Mouse (Mus musculus) C2C12 (cell line): ENCODE measurements around the gene Slc38a1. TPM values are rescaled to one million over a fixed set of nuclear protein-coding genes. Genes with fewer than 3 reads are reported as not detected.

Experiments used
- H3K27me3 ChIP-seq: one replicate; pipeline ENCODE4 v1.6.1; 2011; ENCODE audit not compliant: control insufficient read depth, insufficient read depth, insufficient read length
- H3K36me3 ChIP-seq: one replicate; pipeline ENCODE4 v1.6.1; 2011; ENCODE audit not compliant: control insufficient read depth, insufficient read depth
- H3K4me3 ChIP-seq: one replicate; pipeline ENCODE4 v1.5.1; 2011; ENCODE audit warnings: mild to moderate bottlenecking, control low read depth; ENCODE audit not compliant: poor library complexity, insufficient read depth, severe bottlenecking
- H3K79me2 ChIP-seq: one replicate; pipeline ENCODE4 v1.6.1; 2011; ENCODE audit not compliant: control insufficient read depth, insufficient read depth
- H3K79me3 ChIP-seq: one replicate; pipeline ENCODE4 v1.6.1; 2011; ENCODE audit warnings: low read depth, control low read depth
- H3ac ChIP-seq: one replicate; pipeline ENCODE3; 2011; ENCODE audit warnings: low read depth; ENCODE audit not compliant: control insufficient read depth, insufficient read length
- CEBPB ChIP-seq: IDR thresholded peaks from one replicate; pipeline ENCODE4 v1.6.1; 2011; ENCODE audit warnings: low read depth, mild to moderate bottlenecking, control low read depth, moderate library complexity
- CTCF ChIP-seq: IDR thresholded peaks from one replicate; pipeline ENCODE4 v1.5.1; 2011; ENCODE audit not compliant: control insufficient read depth, insufficient read depth, insufficient read length
- FOSL1 ChIP-seq: IDR thresholded peaks from one replicate; pipeline ENCODE4 v1.8.0; 2011; ENCODE audit warnings: mild to moderate bottlenecking, low read length; ENCODE audit not compliant: poor library complexity, insufficient read depth, severe bottlenecking
- MAX ChIP-seq: IDR thresholded peaks from one replicate; pipeline ENCODE4 v1.6.1; 2011; ENCODE audit warnings: mild to moderate bottlenecking, control low read depth
- MYOD1 ChIP-seq: IDR thresholded peaks from one replicate; pipeline ENCODE4 v1.6.1; 2011; ENCODE audit warnings: low read depth; ENCODE audit not compliant: control insufficient read depth, insufficient read length
- MYOG ChIP-seq: IDR thresholded peaks from one replicate; pipeline ENCODE4 v1.6.1; 2011; ENCODE audit not compliant: control insufficient read depth, insufficient read length; ENCODE audit errors: extremely low read depth
- USF1 ChIP-seq: IDR thresholded peaks from one replicate; pipeline ENCODE4 v1.6.1; 2011; ENCODE audit warnings: low read depth, mild to moderate bottlenecking, control low read depth, moderate library complexity
- polyA plus RNA-seq: library from polyadenylated mRNA; unstranded; fragments of >200 nt; fragmentation: generic; extraction: Trizol; gene quantifications from one replicate; pipeline ENCODE4 v1.2.1, GENCODE M21; 2012; ENCODE audit warnings: missing spikeins

Slc38a1 gene
- polyA plus RNA-seq, 1 experiment, result 31.8 TPM

DNA sequence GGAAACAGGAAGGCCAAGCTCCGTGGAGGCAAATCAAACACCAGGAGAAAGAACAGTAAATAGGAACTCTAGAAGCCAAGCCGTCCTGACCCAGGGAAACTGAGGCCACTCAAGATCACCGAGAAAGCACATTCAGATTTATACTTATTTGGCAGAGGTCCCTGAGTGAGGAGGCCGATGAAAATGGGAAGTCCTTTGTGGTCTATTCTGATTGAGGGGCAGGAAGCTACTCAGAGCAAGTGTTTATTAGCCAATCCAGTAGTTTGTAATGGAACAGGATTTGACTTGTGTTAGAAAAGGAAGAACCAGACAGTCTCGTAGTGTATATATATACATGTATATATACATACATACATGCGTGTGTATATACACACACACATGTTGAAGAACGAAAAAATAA, 48.8 kb downstream of the Slc38a1 start:
- no peak for TF ChIP-seq USF1
- no peak for TF ChIP-seq CEBPB
- TF ChIP-seq CTCF, result no peak
- no peak for TF ChIP-seq MYOD1
- peaks cover 50% of the 10 kb centered on the region for H3K36me3 ChIP-seq

DNA sequence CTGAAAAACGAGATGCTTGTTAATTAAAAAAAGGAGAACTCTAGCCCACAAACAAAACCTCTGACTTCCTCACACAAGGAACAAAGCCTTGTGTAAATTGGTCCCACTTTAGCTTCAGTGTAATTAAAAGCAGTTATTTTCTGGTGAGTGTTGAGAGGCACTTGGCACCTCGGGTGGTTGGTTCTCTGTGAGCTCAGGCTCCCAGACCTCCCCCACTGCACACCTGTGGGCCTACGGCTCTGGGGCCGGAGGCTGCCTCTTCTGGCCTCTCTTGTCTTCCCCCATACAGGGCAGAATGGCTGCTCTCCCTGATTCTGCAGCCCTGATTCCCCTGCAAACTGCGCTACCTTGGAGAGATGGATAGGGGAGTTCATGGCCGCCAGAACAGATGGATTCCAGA, 49.3 kb downstream of the Slc38a1 start:
- Histone ChIP-seq H3K4me3 (no peak overlapping the region), H3K79me2 (peaks cover 13% of the 10 kb centered on the region), H3K36me3 (peaks cover 50% of the 10 kb centered on the region)

More for the DNA sequence above, 48.8 kb downstream of the Slc38a1 start:
- Histone ChIP-seq H3ac (no peak overlapping the region), H3K27me3 (no peaks in the 10 kb centered on the region), H3K79me3 (no peaks in the 10 kb centered on the region), H3K79me2 (peaks cover 13% of the 10 kb centered on the region), H3K4me3 (no peak overlapping the region)

DNA sequence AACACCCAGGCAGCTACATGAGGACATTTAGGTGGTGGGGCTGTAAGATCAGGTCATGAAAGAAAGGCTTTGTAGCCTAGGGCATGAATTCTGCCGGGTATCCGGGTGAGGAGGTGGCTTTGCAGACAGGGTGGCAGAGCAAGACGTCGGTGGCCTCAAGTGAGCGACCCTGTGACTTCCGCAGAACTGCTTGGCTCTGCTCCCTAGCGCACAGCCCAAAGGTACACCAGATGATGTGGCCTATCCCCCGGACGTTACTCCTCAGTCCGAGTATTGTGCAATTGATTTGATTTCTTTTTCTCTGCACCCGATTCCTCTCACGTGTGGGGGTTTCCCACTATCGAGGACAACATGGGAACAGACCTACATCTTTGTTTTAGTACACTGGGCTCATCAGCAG, 49.7 kb downstream of the Slc38a1 start:
- no peaks in the 10 kb centered on the region for H3K27me3 ChIP-seq
- H3K79me3 ChIP-seq, result no peaks in the 10 kb centered on the region
- TF ChIP-seq USF1 (no peak), MYOG (no peak), CTCF (no peak), FOSL1 (no peak), MAX (no peak), MYOD1 (no peak), CEBPB (no peak)
- peaks cover 11% of the 10 kb centered on the region for H3K79me2 ChIP-seq
- H3ac ChIP-seq, result no peak overlapping the region
- no peak overlapping the region for H3K4me3 ChIP-seq
- peaks cover 48% of the 10 kb centered on the region for H3K36me3 ChIP-seq

More for the DNA sequence above, 49.3 kb downstream of the Slc38a1 start:
- H3K27me3 ChIP-seq, result no peaks in the 10 kb centered on the region
- TF ChIP-seq MAX (no peak), FOSL1 (no peak), USF1 (no peak), MYOG (no peak), CEBPB (no peak), CTCF (no peak)
- H3K79me3 ChIP-seq, result no peaks in the 10 kb centered on the region
- no peak overlapping the region for H3ac ChIP-seq

DNA sequence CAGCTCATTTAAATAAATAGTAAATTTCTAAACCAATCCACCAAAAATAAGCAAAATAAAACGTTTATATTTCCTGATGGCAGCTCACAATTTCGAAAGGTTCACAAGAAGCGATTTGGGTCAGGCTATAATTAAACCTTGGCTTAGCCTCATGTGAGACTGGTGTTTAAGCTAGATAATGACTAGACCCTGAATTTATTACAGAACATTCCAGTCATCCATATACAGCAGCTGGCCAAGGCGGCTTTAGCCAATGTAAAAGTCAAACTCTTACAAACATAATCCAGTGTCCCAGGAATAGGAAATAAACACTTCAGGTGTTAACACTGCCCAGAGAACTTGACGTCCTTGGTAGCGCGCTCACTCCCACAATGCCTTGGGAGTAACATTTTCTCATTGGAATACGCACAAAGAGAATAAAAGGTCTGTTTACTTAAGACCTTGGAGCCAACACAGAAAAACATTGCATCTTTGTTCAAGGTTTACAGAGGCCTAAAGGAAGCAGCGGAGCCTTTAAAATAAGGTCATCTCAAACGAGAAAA, 50.8 kb downstream of the Slc38a1 start:
- Histone ChIP-seq H3K27me3 (no peaks in the 10 kb centered on the region), H3K36me3 (peaks cover 48% of the 10 kb centered on the region), H3K4me3 (no peak overlapping the region), H3ac (no peak overlapping the region), H3K79me3 (no peaks in the 10 kb centered on the region), H3K79me2 (peaks cover 4% of the 10 kb centered on the region)
- TF ChIP-seq USF1 (no peak), FOSL1 (no peak), MAX (no peak), CEBPB (no peak), MYOD1 (no peak), MYOG (no peak), CTCF (no peak)

DNA sequence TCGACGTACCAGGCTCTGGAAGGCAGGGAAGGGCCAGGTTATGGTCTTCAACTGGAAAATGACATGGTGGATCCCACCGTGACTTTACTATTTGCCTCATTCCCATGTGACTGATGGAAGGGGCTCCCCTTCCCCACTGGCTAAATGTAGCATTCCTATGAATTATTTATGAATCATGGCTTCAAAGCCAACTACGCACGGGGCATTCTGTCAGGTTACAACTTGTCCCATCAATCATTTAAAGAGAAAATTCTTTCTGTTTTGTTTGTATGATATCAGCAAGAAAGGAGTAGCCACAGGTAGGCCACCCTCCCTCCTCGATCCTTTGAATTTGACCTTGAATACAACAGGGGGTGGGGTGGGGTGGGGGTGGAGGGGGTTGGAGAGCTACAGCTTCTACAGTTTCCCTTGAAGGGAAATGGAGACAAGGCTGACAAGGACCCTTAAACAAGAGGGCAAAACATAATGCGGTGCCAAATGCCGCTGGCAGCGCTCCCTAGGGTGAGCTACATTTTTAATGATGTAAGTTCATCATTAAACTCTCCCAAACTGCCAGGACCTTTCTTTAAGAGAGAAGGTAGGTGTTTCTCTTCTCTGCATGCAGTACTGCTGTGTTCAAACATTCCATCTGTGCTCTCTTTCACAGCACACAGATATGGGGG, 53.6 kb downstream of the Slc38a1 start:
- H3K79me3 ChIP-seq, result no peaks in the 10 kb centered on the region
- TF ChIP-seq MYOG (no peak), USF1 (no peak), FOSL1 (no peak), MYOD1 (no peak), MAX (no peak), CEBPB (no peak), CTCF (no peak)
- peaks cover 70% of the 10 kb centered on the region for H3K36me3 ChIP-seq
- no peaks in the 10 kb centered on the region for H3K79me2 ChIP-seq
- H3K4me3 ChIP-seq, result no peak overlapping the region
- no peak overlapping the region for H3ac ChIP-seq
- H3K27me3 ChIP-seq, result no peaks in the 10 kb centered on the region

DNA sequence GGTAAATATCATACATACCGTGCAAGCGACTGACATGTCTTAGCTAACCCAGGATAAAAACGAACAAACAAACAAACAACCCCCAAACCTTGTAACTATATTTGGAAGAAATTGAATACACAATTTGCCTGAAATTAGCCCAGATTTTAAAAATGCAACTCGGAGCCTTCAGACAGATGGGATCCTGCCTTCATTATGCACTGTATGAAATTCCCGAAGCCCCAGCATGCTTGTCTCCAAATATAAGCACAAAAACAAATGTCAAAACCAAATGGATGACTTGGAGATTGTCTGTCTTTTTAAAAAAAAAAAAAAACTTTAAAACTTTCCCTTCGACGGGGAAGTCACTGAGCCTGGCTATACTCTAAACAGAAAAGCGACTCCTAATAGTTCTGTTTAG, 54.7 kb downstream of the Slc38a1 start:
- H3K36me3 ChIP-seq, result peaks cover 74% of the 10 kb centered on the region
- H3K79me3 ChIP-seq, result no peaks in the 10 kb centered on the region
- no peak overlapping the region for H3ac ChIP-seq
- no peaks in the 10 kb centered on the region for H3K79me2 ChIP-seq
- H3K4me3 ChIP-seq, result no peak overlapping the region
- no peak for TF ChIP-seq MAX
- TF ChIP-seq FOSL1, result no peak
- TF ChIP-seq CTCF, result no peak
- no peak for TF ChIP-seq CEBPB
- no peak for TF ChIP-seq MYOD1
- TF ChIP-seq USF1, result no peak
- no peaks in the 10 kb centered on the region for H3K27me3 ChIP-seq
